Mouse (Mus musculus) liver, embryonic 15.5 days (tissue): ENCODE results near the gene Spindoc. TPM values are rescaled to one million over a fixed set of nuclear protein-coding genes. Genes with fewer than 3 reads are reported as not detected.

Source experiments
- ATAC-seq: fragments of 200-750 bp; cut with Nextera tagmentation; 2 replicates; pipeline ENCODE4 v1.8.0; 2017; ENCODE audit warnings: moderate number of reproducible peaks, mild to moderate bottlenecking, moderate library complexity; ENCODE audit not compliant: insufficient read depth
- H3K27ac ChIP-seq: fragments of 300-500 bp; sonication (generic); replicated peaks from 2 replicates; pipeline ENCODE4 v1.5.1; 2015; ENCODE audit warnings: mild to moderate bottlenecking, inconsistent platforms
- H3K27me3 ChIP-seq: fragments of 300-500 bp; sonication (generic); 2 replicates; pipeline ENCODE4 v1.6.1; 2015; ENCODE audit warnings: mild to moderate bottlenecking, inconsistent platforms
- H3K36me3 ChIP-seq: fragments of 300-500 bp; sonication (generic); replicated peaks from 2 replicates; pipeline ENCODE4 v1.6.1; 2015; ENCODE audit warnings: moderate library complexity, mild to moderate bottlenecking, inconsistent platforms
- H3K4me1 ChIP-seq: fragments of 300-500 bp; sonication (generic); replicated peaks from 2 replicates; pipeline ENCODE4 v1.6.1; 2015; ENCODE audit warnings: inconsistent platforms
- H3K4me2 ChIP-seq: fragments of 300-500 bp; sonication (generic); 2 replicates; pipeline ENCODE4 v1.6.1; 2015; ENCODE audit warnings: moderate library complexity, mild to moderate bottlenecking, inconsistent platforms
- H3K4me3 ChIP-seq: fragments of 300-500 bp; sonication (generic); replicated peaks from 2 replicates; pipeline ENCODE4 v1.5.1; 2015; ENCODE audit warnings: mild to moderate bottlenecking, inconsistent platforms
- H3K9ac ChIP-seq: fragments of 300-500 bp; sonication (generic); 2 replicates; pipeline ENCODE4 v1.6.1; 2015; ENCODE audit warnings: moderate library complexity, mild to moderate bottlenecking, inconsistent platforms
- H3K9me3 ChIP-seq: fragments of 300-500 bp; sonication (generic); replicated peaks from 2 replicates; pipeline ENCODE4 v1.6.1; 2016; ENCODE audit warnings: inconsistent platforms
- WGBS: fragments of 180-500 bp; shearing (Covaris S2); methylation state at CpG from one replicate; pipeline ENCODE4 v1.1.7; 2015; ENCODE audit warnings: mixed read lengths; ENCODE audit not compliant: insufficient replicate concordance; 5-methylcytosine and 5-hydroxymethylcytosine counted together
- polyA plus RNA-seq: library from polyadenylated mRNA; unstranded; fragments of >200 nt; fragmentation: Nextera tagmentation; extraction: Ambion mirVana; gene quantifications from 2 replicates; pipeline ENCODE4 v1.2.1, GENCODE M21; 2015

The Spindoc gene
- polyA plus RNA-seq, 1 experiment from 2014 or later = 3.2 TPM

GRCm38 (mm10) chr19:7345235-7345755, 37.5 kb downstream of the Spindoc start:
- WGBS = 10% methylated on average over 4 of the region's 4 CpGs
- no peak overlapping the region for H3K27ac ChIP-seq
- no peak overlapping the region for H3K9ac ChIP-seq
- ATAC-seq = no peak
- no peaks in the 10 kb centered on the region for H3K36me3 ChIP-seq
- H3K9me3 ChIP-seq = no peaks in the 10 kb centered on the region
- H3K4me2 ChIP-seq = no peak overlapping the region
- H3K4me3 ChIP-seq = no peak overlapping the region
- H3K4me1 ChIP-seq = peaks cover 16% of the 10 kb centered on the region
- H3K27me3 ChIP-seq = no peaks in the 10 kb centered on the region

GRCm38 (mm10) chr19:7342646-7343045, 40.1 kb downstream of the Spindoc start:
- no peak for ATAC-seq
- Histone ChIP-seq H3K9me3 (no peaks in the 10 kb centered on the region), H3K4me1 (peaks cover 43% of the 10 kb centered on the region), H3K27ac (peak overlapping the region; percentile 95), H3K4me2 (peak overlapping the region; percentile 95), H3K9ac (0 out of 2 replicates have a peak overlapping the region, but pooled peaks have one; percentile 57), H3K27me3 (no peaks in the 10 kb centered on the region), H3K4me3 (no peak overlapping the region), H3K36me3 (no peaks in the 10 kb centered on the region)
- 78% methylated on average over 2 of the region's 2 CpGs for WGBS

GRCm38 (mm10) chr19:7341512-7342397, 41.0 kb downstream of the Spindoc start, which contains the start of gene Mark2:
Gene Mark2, minus strand, starts transcription at chr19:7341860.
- peak within 1 kb of the TSS; percentile 95 for H3K4me3 ChIP-seq
- peak within 1 kb of the TSS; percentile 95 for H3K4me2 ChIP-seq
- H3K4me1 ChIP-seq = peaks cover 51% of the 10 kb centered on the region
- H3K27me3 ChIP-seq = no peaks in the 10 kb centered on the region
- peak; percentile 86 for ATAC-seq
- WGBS = 1% methylated on average over 63 of the region's 63 CpGs
- H3K9me3 ChIP-seq = no peaks in the 10 kb centered on the region
- H3K36me3 ChIP-seq = no peaks in the 10 kb centered on the region
- peak within 1 kb of the TSS; percentile 95 for H3K27ac ChIP-seq
- peak within 1 kb of the TSS; percentile 96 for H3K9ac ChIP-seq

GRCm38 (mm10) chr19:7340780-7341475, 41.9 kb downstream of the Spindoc start:
- ATAC-seq = peak; percentile 73
- Histone ChIP-seq H3K4me1 (peaks cover 60% of the 10 kb centered on the region), H3K27me3 (no peaks in the 10 kb centered on the region), H3K4me2 (peak overlapping the region; percentile 95), H3K36me3 (no peaks in the 10 kb centered on the region), H3K9me3 (no peaks in the 10 kb centered on the region), H3K4me3 (peak overlapping the region; percentile 95), H3K27ac (peak overlapping the region; percentile 95), H3K9ac (peak overlapping the region; percentile 96)
- 1% methylated on average over 36 of the region's 46 CpGs for WGBS

GRCm38 (mm10) chr19:7340371-7340779, 42.4 kb downstream of the Spindoc start:
- H3K36me3 ChIP-seq = 0 out of 2 replicates have a peak, but pooled peaks cover 3% of the 10 kb centered on the region
- 3% methylated on average over 15 of the region's 15 CpGs for WGBS
- peak overlapping the region; percentile 95 for H3K4me2 ChIP-seq
- no peaks in the 10 kb centered on the region for H3K9me3 ChIP-seq
- H3K9ac ChIP-seq = peak overlapping the region; percentile 96
- H3K27me3 ChIP-seq = no peaks in the 10 kb centered on the region
- peak overlapping the region; percentile 95 for H3K27ac ChIP-seq
- peaks cover 65% of the 10 kb centered on the region for H3K4me1 ChIP-seq
- ATAC-seq = no peak
- H3K4me3 ChIP-seq = peak overlapping the region; percentile 95

- ATAC-seq = no peak
- Histone ChIP-seq H3K9me3 (no peaks in the 10 kb centered on the region), H3K36me3 (0 out of 2 replicates have a peak, but pooled peaks cover 5% of the 10 kb centered on the region), H3K27me3 (no peaks in the 10 kb centered on the region), H3K9ac (peak overlapping the region; percentile 96), H3K4me3 (peak overlapping the region; percentile 95), H3K4me2 (peak overlapping the region; percentile 95), H3K27ac (peak overlapping the region; percentile 95), H3K4me1 (peaks cover 65% of the 10 kb centered on the region)
- WGBS = 32% methylated on average over 4 of the region's 4 CpGs
Observed at GRCm38 (mm10) chr19:7339867-7340266, 42.9 kb downstream of the Spindoc start.

- 0 out of 2 replicates have a peak, but pooled peaks cover 11% of the 10 kb centered on the region for H3K36me3 ChIP-seq
- no peaks in the 10 kb centered on the region for H3K9me3 ChIP-seq
- no peak overlapping the region for H3K27ac ChIP-seq
- H3K9ac ChIP-seq = peak overlapping the region; percentile 96
- peaks cover 71% of the 10 kb centered on the region for H3K4me1 ChIP-seq
- no peaks in the 10 kb centered on the region for H3K27me3 ChIP-seq
- H3K4me2 ChIP-seq = peak overlapping the region; percentile 95
- ATAC-seq = no peak
- WGBS = 35% methylated on average over 5 of the region's 5 CpGs
- peak overlapping the region; percentile 95 for H3K4me3 ChIP-seq
Observed at GRCm38 (mm10) chr19:7339026-7339425, 43.8 kb downstream of the Spindoc start.

GRCm38 (mm10) chr19:7337781-7338342, 44.9 kb downstream of the Spindoc start:
- no peaks in the 10 kb centered on the region for H3K27me3 ChIP-seq
- no peak overlapping the region for H3K9ac ChIP-seq
- H3K4me3 ChIP-seq = no peak overlapping the region
- 69% methylated on average over 2 of the region's 2 CpGs for WGBS
- peaks cover 16% of the 10 kb centered on the region; the same call in 1 of the 2 replicates for H3K36me3 ChIP-seq
- H3K27ac ChIP-seq = no peak overlapping the region
- no peaks in the 10 kb centered on the region for H3K9me3 ChIP-seq
- ATAC-seq = no peak
- H3K4me2 ChIP-seq = no peak overlapping the region
- H3K4me1 ChIP-seq = peaks cover 73% of the 10 kb centered on the region

- Histone ChIP-seq H3K4me1 (peaks cover 62% of the 10 kb centered on the region), H3K9me3 (no peaks in the 10 kb centered on the region), H3K36me3 (peaks cover 22% of the 10 kb centered on the region; the same call in 1 of the 2 replicates), H3K4me2 (no peak overlapping the region), H3K27me3 (no peaks in the 10 kb centered on the region), H3K27ac (no peak overlapping the region), H3K4me3 (no peak overlapping the region), H3K9ac (no peak overlapping the region)
- no peak for ATAC-seq
- WGBS = 57% methylated on average over 4 of the region's 4 CpGs
Observed at GRCm38 (mm10) chr19:7335656-7336055, 47.1 kb downstream of the Spindoc start.

GRCm38 (mm10) chr19:7334049-7334448, 48.7 kb downstream of the Spindoc start:
- no peaks in the 10 kb centered on the region for H3K27me3 ChIP-seq
- peaks cover 29% of the 10 kb centered on the region for H3K36me3 ChIP-seq
- 68% methylated on average over 2 of the region's 2 CpGs for WGBS
- peaks cover 46% of the 10 kb centered on the region for H3K4me1 ChIP-seq
- H3K4me2 ChIP-seq = no peak overlapping the region
- no peak overlapping the region for H3K27ac ChIP-seq
- peak; percentile 38 for ATAC-seq
- no peak overlapping the region for H3K9ac ChIP-seq
- no peaks in the 10 kb centered on the region for H3K9me3 ChIP-seq
- H3K4me3 ChIP-seq = no peak overlapping the region
